Mouse (Mus musculus) limb, embryonic 11.5 days (tissue): ENCODE data around the gene Retsat. TPM values are rescaled to one million over a fixed set of nuclear protein-coding genes. Genes with fewer than 3 reads are reported as not detected.

Source experiments
- ATAC-seq: fragments of 200-750 bp; cut with Nextera tagmentation; 2 replicates; pipeline ENCODE4 v1.8.0; 2017; ENCODE audit warnings: low read depth; ENCODE audit not compliant: insufficient number of reproducible peaks, low FRiP score, low TSS enrichment
- DNase-seq: peaks from one replicate; pipeline ENCODE4 v3.0.0-alpha.2; 2015; ENCODE audit warnings: low spot score
- H3K27ac ChIP-seq: fragments of 300-500 bp; sonication (generic); replicated peaks from 2 replicates; pipeline ENCODE4 v1.5.1; 2014; ENCODE audit warnings: low read depth, mild to moderate bottlenecking, low read length
- H3K27me3 ChIP-seq: fragments of 300-500 bp; sonication (generic); 2 replicates; pipeline ENCODE4 v1.6.1; 2014; ENCODE audit warnings: mild to moderate bottlenecking, low read length, mixed read lengths; ENCODE audit not compliant: control insufficient read depth, insufficient read depth
- H3K36me3 ChIP-seq: fragments of 300-500 bp; sonication (generic); 2 replicates; pipeline ENCODE4 v1.6.1; 2014; ENCODE audit warnings: mild to moderate bottlenecking, low read length, moderate library complexity, mixed read lengths; ENCODE audit not compliant: control insufficient read depth, insufficient read depth
- H3K4me1 ChIP-seq: fragments of 300-500 bp; sonication (generic); 2 replicates; pipeline ENCODE4 v1.6.1; 2014; ENCODE audit warnings: low read length, mixed read lengths; ENCODE audit not compliant: control insufficient read depth, insufficient read depth
- H3K4me2 ChIP-seq: fragments of 300-500 bp; sonication (generic); 2 replicates; pipeline ENCODE4 v1.6.1; 2014; ENCODE audit warnings: low read depth, mild to moderate bottlenecking, moderate library complexity; ENCODE audit not compliant: severe bottlenecking
- H3K4me3 ChIP-seq: fragments of 300-500 bp; sonication (generic); 2 replicates; pipeline ENCODE4 v1.5.1; 2014; ENCODE audit warnings: low read depth, low read length
- H3K9ac ChIP-seq: fragments of 300-500 bp; sonication (generic); 2 replicates; pipeline ENCODE4 v1.6.1; 2014; ENCODE audit warnings: mild to moderate bottlenecking, low read length
- H3K9me3 ChIP-seq: fragments of 300-500 bp; sonication (generic); 2 replicates; pipeline ENCODE4 v1.6.1; 2016; ENCODE audit warnings: low read length; ENCODE audit not compliant: control insufficient read depth
- WGBS: fragments of 180-500 bp; shearing (Covaris S2); extraction: QIAGEN DNeasy Blood & Tissue Kit; methylation state at CpG from one replicate; pipeline ENCODE4 v1.1.7; 2014; 5-methylcytosine and 5-hydroxymethylcytosine counted together
- polyA plus RNA-seq: library from polyadenylated mRNA; unstranded; fragments of >200 nt; fragmentation: Nextera tagmentation; extraction: Ambion mirVana; gene quantifications from 2 replicates; pipeline ENCODE4 v1.2.1, GENCODE M21; 2014

The Retsat gene
- polyA plus RNA-seq, 1 experiment from 2014 or later = 11.2 TPM

GRCm38 (mm10) chr6:72622917-72623316, 24.6 kb downstream of the Retsat start:
- H3K36me3 ChIP-seq = 0 out of 2 replicates have a peak, but pooled peaks cover 4% of the 10 kb centered on the region
- no peak overlapping the region for H3K4me3 ChIP-seq
- H3K9ac ChIP-seq = no peak overlapping the region
- no peaks in the 10 kb centered on the region for H3K27me3 ChIP-seq
- H3K4me1 ChIP-seq = no peaks in the 10 kb centered on the region
- no peak overlapping the region for H3K27ac ChIP-seq
- no peaks in the 10 kb centered on the region for H3K9me3 ChIP-seq
- H3K4me2 ChIP-seq = no peak overlapping the region
- ATAC-seq (no peak), DNase-seq (no peak)
- 26% methylated on average over 3 of the region's 3 CpGs for WGBS

DNA sequence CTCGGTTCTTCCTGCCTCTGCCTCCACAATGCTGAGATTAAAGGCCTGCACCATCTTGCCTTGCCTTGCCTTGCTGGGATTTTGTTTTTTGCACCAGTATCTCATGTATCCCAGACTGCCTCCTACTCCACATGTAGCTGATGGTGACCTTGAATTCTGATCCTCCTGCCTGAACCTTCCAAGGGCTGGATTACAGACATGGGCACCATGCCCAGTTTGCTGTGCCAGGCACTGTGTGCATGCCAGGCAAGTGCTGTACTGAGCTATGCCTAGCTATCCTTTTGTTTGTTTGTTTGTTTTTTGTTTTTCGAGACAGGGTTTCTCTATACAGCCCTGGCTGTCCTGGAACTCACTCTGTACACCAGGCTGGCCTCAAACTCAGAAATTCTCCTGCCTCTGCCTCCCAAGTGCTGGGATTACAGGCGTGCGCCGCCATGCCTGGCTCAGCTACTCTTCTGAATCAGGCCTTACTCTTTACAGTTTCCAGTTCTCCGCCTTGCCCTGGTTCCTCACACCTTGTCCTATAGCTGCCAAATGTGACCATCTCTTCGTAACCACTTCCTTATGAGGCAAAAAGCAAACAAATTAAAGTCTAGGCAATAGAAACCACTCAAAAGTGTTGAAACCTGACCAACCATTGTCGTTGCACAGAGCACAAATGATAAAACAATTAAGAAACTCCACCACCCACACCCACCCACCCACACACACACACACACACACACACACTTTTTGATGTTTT, 25.6 kb downstream of the Retsat start:
- no peak overlapping the region for H3K27ac ChIP-seq
- DNase-seq = no peak
- no peaks in the 10 kb centered on the region for H3K27me3 ChIP-seq
- 90% methylated on average over 8 of the region's 8 CpGs for WGBS
- no peak overlapping the region for H3K9ac ChIP-seq
- no peaks in the 10 kb centered on the region for H3K9me3 ChIP-seq
- H3K4me1 ChIP-seq = no peaks in the 10 kb centered on the region
- ATAC-seq = no peak
- H3K36me3 ChIP-seq = peaks cover 6% of the 10 kb centered on the region; the same call in 1 of the 2 replicates
- H3K4me3 ChIP-seq = no peak overlapping the region
- H3K4me2 ChIP-seq = no peak overlapping the region

DNA sequence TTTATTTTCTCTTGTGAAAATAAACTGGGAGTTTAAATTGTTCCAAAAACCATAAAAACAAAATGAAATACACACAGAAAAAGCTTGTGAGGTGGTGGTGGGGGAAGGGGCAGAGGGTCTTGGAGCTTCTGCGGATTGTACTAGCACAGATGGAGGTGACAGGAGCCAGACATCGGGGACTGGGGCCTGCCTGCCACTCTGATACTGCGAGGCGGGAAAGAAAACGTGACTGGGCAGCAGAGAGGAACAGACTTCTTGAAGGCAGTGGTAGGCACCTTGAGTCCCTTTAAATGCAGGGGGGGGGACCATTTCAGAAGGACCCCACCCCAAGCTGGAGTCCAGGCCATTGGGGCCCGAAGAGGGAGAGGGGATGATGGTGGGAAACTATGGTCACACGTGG, 28.1 kb downstream of the Retsat start:
- H3K4me2 ChIP-seq = no peak overlapping the region
- 85% methylated on average over 7 of the region's 7 CpGs for whole genome bisulfite sequencing
- H3K4me1 ChIP-seq = no peaks in the 10 kb centered on the region
- no peak overlapping the region for H3K27ac ChIP-seq
- DNase-seq (no peak), ATAC-seq (no peak)
- H3K36me3 ChIP-seq = peaks cover 10% of the 10 kb centered on the region; the same call in 1 of the 2 replicates
- H3K4me3 ChIP-seq = no peak overlapping the region
- no peak overlapping the region for H3K9ac ChIP-seq
- H3K27me3 ChIP-seq = no peaks in the 10 kb centered on the region
- no peaks in the 10 kb centered on the region for H3K9me3 ChIP-seq

DNA sequence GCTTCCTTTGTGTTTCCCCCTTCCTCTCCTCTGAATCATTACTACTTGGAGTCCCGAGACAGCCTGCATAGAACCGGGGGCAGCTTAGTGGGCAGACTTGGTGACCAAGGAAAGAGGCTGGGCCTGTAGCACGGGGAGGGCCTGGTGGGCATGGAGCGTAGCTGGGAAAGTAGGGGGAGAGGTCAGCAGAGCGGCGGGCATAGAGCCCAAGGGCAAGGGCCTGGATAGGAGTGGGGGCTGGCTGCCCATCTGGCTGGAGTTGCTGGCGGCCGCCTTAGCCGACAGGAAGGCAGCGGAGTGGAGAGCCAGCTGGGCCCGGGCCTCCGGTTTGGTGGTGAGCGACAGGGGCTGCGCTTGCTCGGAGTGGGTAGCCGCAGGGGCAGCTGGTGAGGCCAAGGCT, 29.0 kb downstream of the Retsat start:
- Histone ChIP-seq H3K9ac (no peak overlapping the region), H3K4me3 (no peak overlapping the region), H3K36me3 (peaks cover 12% of the 10 kb centered on the region; the same call in 1 of the 2 replicates), H3K27me3 (no peaks in the 10 kb centered on the region), H3K4me2 (no peak overlapping the region), H3K27ac (no peak overlapping the region), H3K4me1 (no peaks in the 10 kb centered on the region), H3K9me3 (no peaks in the 10 kb centered on the region)
- ATAC-seq (no peak), DNase-seq (no peak)
- WGBS = 93% methylated on average over 16 of the region's 16 CpGs

- peaks cover 13% of the 10 kb centered on the region; the same call in 1 of the 2 replicates for H3K36me3 ChIP-seq
- ATAC-seq = no peak
- WGBS = 91% methylated on average over 2 of the region's 2 CpGs
Measured at GRCm38 (mm10) chr6:72630370-72630769, 32.1 kb downstream of the Retsat start.

DNA sequence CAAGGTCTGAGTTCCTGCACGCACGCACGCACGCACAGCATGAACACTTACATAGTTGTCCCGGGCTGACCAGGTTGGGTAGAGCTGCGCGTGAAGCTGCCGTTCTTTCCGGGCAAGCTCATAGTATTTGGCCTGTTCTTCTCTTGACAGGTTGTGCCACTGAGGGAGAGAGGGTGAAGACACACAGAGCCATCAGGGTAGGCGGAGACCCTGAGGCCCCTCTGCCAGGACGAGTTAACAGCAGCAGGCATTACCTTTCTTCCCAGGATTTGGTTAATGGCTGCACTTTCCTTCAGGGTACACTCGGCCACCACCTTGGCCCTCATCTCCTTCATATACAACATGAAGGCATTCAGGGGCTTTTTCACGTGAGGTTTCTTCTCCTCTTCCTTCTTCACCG, 32.7 kb downstream of the Retsat start:
- no peaks in the 10 kb centered on the region for H3K4me1 ChIP-seq
- H3K27me3 ChIP-seq = no peaks in the 10 kb centered on the region
- H3K36me3 ChIP-seq = peaks cover 12% of the 10 kb centered on the region; the same call in 1 of the 2 replicates
- WGBS = 84% methylated on average over 14 of the region's 14 CpGs
- ATAC-seq (no peak), DNase-seq (no peak)
- no peak overlapping the region for H3K4me3 ChIP-seq
- H3K9ac ChIP-seq = no peak overlapping the region
- no peak overlapping the region for H3K27ac ChIP-seq
- H3K4me2 ChIP-seq = no peak overlapping the region
- no peaks in the 10 kb centered on the region for H3K9me3 ChIP-seq

More at GRCm38 (mm10) chr6:72630370-72630769, 32.1 kb downstream of the Retsat start:
- Histone ChIP-seq H3K9me3 (no peaks in the 10 kb centered on the region), H3K27ac (no peak overlapping the region), H3K9ac (no peak overlapping the region), H3K4me3 (no peak overlapping the region), H3K4me1 (no peaks in the 10 kb centered on the region), H3K4me2 (no peak overlapping the region), H3K27me3 (no peaks in the 10 kb centered on the region)
- DNase-seq = no peak

DNA sequence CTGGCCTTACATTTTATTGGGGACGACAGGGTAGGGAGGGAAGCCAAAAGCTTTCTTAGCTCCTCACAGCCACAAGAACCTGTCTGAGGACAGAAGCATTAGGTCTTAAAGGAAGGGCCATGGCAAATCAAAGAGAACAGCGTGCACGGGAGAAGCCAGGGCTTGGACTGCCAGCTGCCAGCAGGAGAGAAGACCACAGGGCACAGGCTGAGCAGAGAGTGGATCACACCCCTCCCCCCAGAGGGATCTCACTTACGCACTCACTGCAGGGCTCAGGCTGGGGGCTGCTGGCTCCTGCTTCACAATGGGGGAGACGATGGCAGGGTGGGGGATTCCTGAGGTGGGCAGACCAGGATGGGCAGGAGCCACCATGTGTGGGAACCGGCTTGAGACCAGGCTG, 33.4 kb downstream of the Retsat start:
- H3K9ac ChIP-seq = no peak overlapping the region
- WGBS = 71% methylated on average over 6 of the region's 6 CpGs
- H3K27ac ChIP-seq = no peak overlapping the region
- H3K4me2 ChIP-seq = no peak overlapping the region
- DNase-seq = no peak
- H3K36me3 ChIP-seq = peaks cover 10% of the 10 kb centered on the region; the same call in 1 of the 2 replicates
- H3K4me1 ChIP-seq = no peaks in the 10 kb centered on the region
- H3K27me3 ChIP-seq = no peaks in the 10 kb centered on the region
- no peaks in the 10 kb centered on the region for H3K9me3 ChIP-seq
- no peak overlapping the region for H3K4me3 ChIP-seq
- no peak for ATAC-seq

- H3K36me3 ChIP-seq = peaks cover 6% of the 10 kb centered on the region; the same call in 1 of the 2 replicates
- no peaks in the 10 kb centered on the region for H3K27me3 ChIP-seq
- no peaks in the 10 kb centered on the region for H3K4me1 ChIP-seq
- no peak overlapping the region for H3K9ac ChIP-seq
- H3K4me2 ChIP-seq = no peak overlapping the region
- DNase-seq (no peak), ATAC-seq (no peak)
- H3K9me3 ChIP-seq = no peaks in the 10 kb centered on the region
- no peak overlapping the region for H3K4me3 ChIP-seq
- no peak overlapping the region for H3K27ac ChIP-seq
- WGBS = 74% methylated on average over 10 of the region's 10 CpGs
Measured at GRCm38 (mm10) chr6:72634311-72634710, 36.0 kb downstream of the Retsat start.
